Mouse (Mus musculus) limb, embryonic 10.5 days (tissue): ENCODE measurements around the gene Nagpa. TPM values are rescaled to one million over a fixed set of nuclear protein-coding genes. Genes with fewer than 3 reads are reported as not detected.

Experiments used
- DNase-seq: peaks from one replicate; pipeline ENCODE4 v3.0.0-alpha.2; 2017; ENCODE audit warnings: low spot score
- H3K27ac ChIP-seq: fragments of 300-500 bp; sonication (generic); 2 replicates; pipeline ENCODE4 v1.5.1; 2016; ENCODE audit warnings: mild to moderate bottlenecking
- H3K27me3 ChIP-seq: fragments of 300-500 bp; sonication (generic); 2 replicates; pipeline ENCODE4 v1.6.1; 2016; ENCODE audit warnings: low read depth, mild to moderate bottlenecking; ENCODE audit not compliant: poor library complexity, severe bottlenecking
- H3K36me3 ChIP-seq: fragments of 300-500 bp; sonication (generic); 2 replicates; pipeline ENCODE4 v1.6.1; 2016; ENCODE audit warnings: mild to moderate bottlenecking, moderate library complexity
- H3K4me1 ChIP-seq: fragments of 300-500 bp; sonication (generic); 2 replicates; pipeline ENCODE4 v1.6.1; 2016
- H3K4me3 ChIP-seq: fragments of 300-500 bp; sonication (generic); 2 replicates; pipeline ENCODE4 v1.5.1; 2016; ENCODE audit warnings: mild to moderate bottlenecking, moderate library complexity
- H3K9me3 ChIP-seq: fragments of 300-500 bp; sonication (generic); replicated peaks from 2 replicates; pipeline ENCODE4 v1.6.1; 2016; ENCODE audit warnings: mild to moderate bottlenecking
- WGBS: fragments of 180-500 bp; shearing (Covaris S2); methylation state at CpG from one replicate; pipeline ENCODE4 v1.1.7; 2016; 5-methylcytosine and 5-hydroxymethylcytosine counted together
- polyA plus RNA-seq: library from polyadenylated mRNA; unstranded; fragments of >200 nt; fragmentation: Nextera tagmentation; extraction: Ambion mirVana; gene quantifications from 2 replicates; pipeline ENCODE4 v1.2.1, GENCODE M21; 2016

The Nagpa gene
- polyA plus RNA-seq, 1 experiment from 2014 or later, result 16.9 TPM

- 70% methylated on average over 5 of the region's 5 CpGs for WGBS
- H3K4me1 ChIP-seq, result no peaks in the 10 kb centered on the region
Observed at GRCm38 (mm10) chr16:5217341-5218133, 13.7 kb upstream of the Nagpa start.

DNA sequence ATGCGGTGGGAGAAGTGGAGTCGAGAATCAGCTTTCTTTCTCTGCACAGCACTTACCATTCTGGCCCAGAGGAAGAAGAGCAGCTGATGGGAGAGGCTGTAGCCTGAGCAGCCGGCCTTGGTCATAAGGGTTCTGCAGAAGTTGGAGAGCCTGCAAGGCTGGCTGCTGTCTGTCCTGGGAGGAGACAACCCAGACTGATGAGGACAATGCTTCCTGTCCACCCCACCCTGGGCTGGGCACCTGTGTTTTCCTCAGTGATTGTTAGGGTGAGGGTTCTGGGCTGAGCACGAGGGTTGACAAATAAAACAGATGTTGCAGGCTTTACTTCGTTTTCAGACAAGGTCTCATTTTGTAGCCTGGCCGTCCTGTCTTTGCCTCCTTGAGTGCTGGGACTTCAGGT is 12.9 kb upstream of the Nagpa start:
- no peaks in the 10 kb centered on the region for H3K36me3 ChIP-seq
- no peaks in the 10 kb centered on the region for H3K27me3 ChIP-seq
- 71% methylated on average over 6 of the region's 6 CpGs for WGBS
- no peaks in the 10 kb centered on the region for H3K4me1 ChIP-seq
- no peak for DNase-seq
- H3K9me3 ChIP-seq, result no peaks in the 10 kb centered on the region
- no peak overlapping the region for H3K4me3 ChIP-seq
- H3K27ac ChIP-seq, result no peak overlapping the region

More at GRCm38 (mm10) chr16:5217341-5218133, 13.7 kb upstream of the Nagpa start:
- Histone ChIP-seq H3K27ac (no peak overlapping the region), H3K36me3 (no peaks in the 10 kb centered on the region), H3K4me3 (no peak overlapping the region), H3K9me3 (no peaks in the 10 kb centered on the region), H3K27me3 (no peaks in the 10 kb centered on the region)
- DNase-seq, result no peak

GRCm38 (mm10) chr16:5214126-5214525 is 10.3 kb upstream of the Nagpa start:
- Histone ChIP-seq H3K4me1 (no peaks in the 10 kb centered on the region), H3K9me3 (no peaks in the 10 kb centered on the region), H3K36me3 (no peaks in the 10 kb centered on the region), H3K27ac (no peak overlapping the region), H3K4me3 (no peak overlapping the region), H3K27me3 (no peaks in the 10 kb centered on the region)
- 88% methylated on average over 2 of the region's 2 CpGs for WGBS
- DNase-seq, result no peak

DNA sequence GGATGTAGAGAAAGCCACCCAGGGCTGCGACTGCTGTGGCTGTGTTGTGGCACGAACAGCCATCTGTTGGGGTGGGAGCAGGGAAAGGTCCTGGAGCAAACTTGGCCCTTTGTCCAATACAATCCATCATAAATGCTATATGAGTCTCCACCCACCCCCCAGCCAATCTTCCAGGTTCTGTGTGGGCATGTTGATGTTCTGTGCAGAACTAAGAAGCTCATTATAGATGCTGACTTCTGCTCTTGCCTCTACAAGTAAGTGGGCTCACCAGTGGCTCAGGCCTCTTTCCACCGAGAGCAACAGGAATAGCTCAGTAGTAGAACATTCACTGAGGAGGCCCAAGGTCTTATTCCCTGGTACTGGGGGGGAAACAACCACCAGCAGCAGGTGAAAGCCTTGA is 8.3 kb upstream of the Nagpa start:
- DNase-seq, result no peak
- Histone ChIP-seq H3K36me3 (no peaks in the 10 kb centered on the region), H3K27ac (no peak overlapping the region), H3K4me1 (no peaks in the 10 kb centered on the region), H3K4me3 (no peak overlapping the region), H3K9me3 (no peaks in the 10 kb centered on the region), H3K27me3 (no peaks in the 10 kb centered on the region)
- WGBS, result 87% methylated on average over 3 of the region's 3 CpGs

GRCm38 (mm10) chr16:5210365-5210764 is 6.6 kb upstream of the Nagpa start:
- WGBS, result 77% methylated on average over 2 of the region's 2 CpGs
- H3K27ac ChIP-seq, result no peak overlapping the region
- no peaks in the 10 kb centered on the region for H3K36me3 ChIP-seq
- no peaks in the 10 kb centered on the region for H3K27me3 ChIP-seq
- H3K4me3 ChIP-seq, result no peak overlapping the region
- H3K4me1 ChIP-seq, result no peaks in the 10 kb centered on the region
- no peaks in the 10 kb centered on the region for H3K9me3 ChIP-seq
- DNase-seq, result no peak

- WGBS, result 74% methylated on average over 5 of the region's 5 CpGs
- DNase-seq, result no peak
- no peaks in the 10 kb centered on the region for H3K9me3 ChIP-seq
- H3K4me3 ChIP-seq, result no peak overlapping the region
- H3K27me3 ChIP-seq, result no peaks in the 10 kb centered on the region
- H3K27ac ChIP-seq, result no peak overlapping the region
- H3K36me3 ChIP-seq, result no peaks in the 10 kb centered on the region
- peaks cover 14% of the 10 kb centered on the region for H3K4me1 ChIP-seq
Observed at GRCm38 (mm10) chr16:5206051-5206450, 2.2 kb upstream of the Nagpa start.

DNA sequence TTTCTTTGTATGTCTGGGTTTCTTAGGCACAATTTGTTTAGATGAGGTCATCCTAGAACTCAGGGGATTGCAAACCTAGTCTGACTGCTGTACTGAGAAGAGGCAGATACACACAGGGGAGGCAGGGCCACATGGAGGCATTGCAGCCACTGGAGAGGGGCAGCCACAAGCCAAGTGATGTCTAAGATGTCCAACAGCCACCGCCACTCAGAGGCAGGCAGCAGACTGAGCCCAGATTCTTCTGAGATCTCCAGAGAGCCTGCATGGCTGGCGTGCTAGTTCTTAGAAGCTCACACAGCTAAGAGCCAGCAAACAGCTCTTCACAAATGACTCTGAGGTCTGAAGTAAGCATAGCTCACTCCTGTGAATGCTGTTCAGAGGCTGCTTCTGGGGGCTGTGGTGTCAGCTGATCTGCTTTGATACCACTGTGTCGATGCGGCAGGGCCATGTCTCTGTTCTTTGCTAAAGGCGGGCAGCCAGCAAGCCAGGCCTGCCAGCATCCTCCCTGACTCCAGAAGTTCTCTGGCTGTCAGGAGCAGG is 1.7 kb upstream of the Nagpa start:
- Histone ChIP-seq H3K27me3 (no peaks in the 10 kb centered on the region), H3K9me3 (no peaks in the 10 kb centered on the region), H3K36me3 (0 out of 2 replicates have a peak, but pooled peaks cover under 1% of the 10 kb centered on the region), H3K4me1 (peaks cover 14% of the 10 kb centered on the region), H3K27ac (no peak overlapping the region), H3K4me3 (no peak overlapping the region)
- DNase-seq, result no peak
- WGBS, result 88% methylated on average over 5 of the region's 5 CpGs

DNA sequence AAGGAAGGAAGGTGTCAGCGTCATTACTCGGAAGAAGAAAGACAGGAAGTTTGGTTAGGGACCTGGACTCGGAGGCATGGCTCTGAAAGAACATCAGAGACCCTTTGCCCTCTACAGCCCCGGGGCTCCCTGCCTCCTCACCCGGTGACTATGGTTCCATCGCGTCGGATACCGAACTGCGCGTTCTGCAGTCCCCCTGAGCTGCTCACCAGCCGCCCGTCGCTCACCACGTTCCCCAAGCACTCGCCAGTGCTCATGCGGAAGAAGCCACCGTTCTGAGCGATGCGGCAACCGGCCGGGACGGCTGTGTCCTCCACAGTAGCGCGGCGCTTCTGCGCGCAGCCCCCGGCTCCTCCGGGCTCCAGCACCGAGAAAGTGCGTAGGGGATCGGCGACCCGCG is 612 bp downstream of the Nagpa start:
- H3K27me3 ChIP-seq, result no peaks in the 10 kb centered on the region
- DNase-seq, result no peak
- peaks cover 14% of the 10 kb centered on the region for H3K4me1 ChIP-seq
- H3K36me3 ChIP-seq, result 0 out of 2 replicates have a peak, but pooled peaks cover 5% of the 10 kb centered on the region
- no peaks in the 10 kb centered on the region for H3K9me3 ChIP-seq
- peak overlapping the region; percentile 76 for H3K4me3 ChIP-seq
- 1% methylated on average over 36 of the region's 36 CpGs for WGBS
- peak overlapping the region; percentile 75 for H3K27ac ChIP-seq

DNA sequence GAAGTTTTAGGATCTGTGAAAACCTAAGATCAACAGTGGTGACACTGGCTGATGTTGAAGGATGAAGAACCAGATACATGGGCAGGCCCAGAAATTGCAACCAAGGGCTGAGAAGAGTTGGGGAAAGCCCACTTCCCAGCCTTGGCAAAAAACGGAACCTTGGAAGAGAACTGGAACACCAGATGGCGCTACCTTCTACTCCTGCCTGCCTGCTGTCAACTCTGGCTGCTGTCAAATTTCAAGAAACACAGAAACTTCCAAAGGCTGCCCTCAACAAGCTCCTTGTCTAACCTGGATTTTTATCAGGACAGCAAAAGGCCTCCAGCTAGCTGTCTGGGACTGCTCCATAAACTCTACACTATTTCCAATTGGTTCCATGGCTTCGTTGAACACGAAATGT is 1.1 kb downstream of the Nagpa start:
- Histone ChIP-seq H3K27ac (no peak overlapping the region), H3K9me3 (no peaks in the 10 kb centered on the region), H3K36me3 (0 out of 2 replicates have a peak, but pooled peaks cover 5% of the 10 kb centered on the region), H3K4me3 (peak overlapping the region; percentile 76), H3K27me3 (no peaks in the 10 kb centered on the region), H3K4me1 (peaks cover 14% of the 10 kb centered on the region)
- 9% methylated on average over 4 of the region's 4 CpGs for WGBS
- DNase-seq, result peak; percentile 54

DNA sequence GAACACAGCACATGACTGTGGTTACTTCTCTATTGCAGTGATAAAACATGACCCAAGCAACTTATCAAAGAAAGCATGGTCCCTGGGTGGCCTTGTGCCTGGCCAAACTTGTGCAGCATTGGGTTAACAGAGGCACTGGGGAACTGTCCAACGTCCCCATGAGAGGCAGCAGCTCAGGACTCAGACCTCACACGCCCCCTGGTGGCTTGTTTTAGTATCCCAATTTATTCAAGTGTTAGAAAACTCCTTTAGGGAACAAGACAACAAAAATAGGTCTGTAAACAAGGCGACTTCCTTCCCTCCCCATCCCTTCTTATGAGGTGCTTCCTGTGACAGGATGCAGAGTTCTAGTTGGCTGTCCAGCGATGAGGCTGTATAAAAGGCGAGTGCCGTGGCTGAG is 8.7 kb downstream of the Nagpa start:
- no peaks in the 10 kb centered on the region for H3K9me3 ChIP-seq
- 31% methylated on average over 6 of the region's 6 CpGs for WGBS
- H3K27ac ChIP-seq, result no peak overlapping the region
- H3K27me3 ChIP-seq, result no peaks in the 10 kb centered on the region
- DNase-seq, result peak; percentile 64
- no peaks in the 10 kb centered on the region for H3K4me1 ChIP-seq
- no peak overlapping the region for H3K4me3 ChIP-seq
- H3K36me3 ChIP-seq, result 0 out of 2 replicates have a peak, but pooled peaks cover under 1% of the 10 kb centered on the region

DNA sequence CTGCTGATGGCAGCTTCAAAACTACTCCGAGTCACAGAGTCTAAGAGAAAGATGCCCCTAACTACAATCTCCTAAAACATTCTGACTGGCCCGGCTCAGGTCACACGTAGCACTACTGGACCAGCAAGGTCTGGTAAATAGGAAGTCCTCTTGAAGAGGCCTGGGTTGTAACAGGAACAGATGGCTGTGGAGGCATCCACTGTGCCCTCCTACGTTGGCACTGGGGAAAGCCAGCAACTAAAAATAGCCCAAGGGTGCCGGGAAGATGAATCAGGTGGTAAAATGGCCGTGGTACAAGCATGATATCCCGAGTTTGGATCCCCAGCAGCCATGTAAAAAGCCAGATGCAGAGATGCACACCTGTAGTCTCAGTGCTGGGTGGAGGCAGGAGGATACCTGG is 17.6 kb downstream of the Nagpa start:
- Histone ChIP-seq H3K9me3 (no peaks in the 10 kb centered on the region), H3K4me3 (no peak overlapping the region), H3K27ac (no peak overlapping the region), H3K27me3 (no peaks in the 10 kb centered on the region), H3K36me3 (no peaks in the 10 kb centered on the region), H3K4me1 (no peaks in the 10 kb centered on the region)
- 77% methylated on average over 7 of the region's 7 CpGs for WGBS
- DNase-seq, result no peak

- DNase-seq, result no peak
- WGBS, result 72% methylated on average over 7 of the region's 7 CpGs
- no peaks in the 10 kb centered on the region for H3K4me1 ChIP-seq
- no peaks in the 10 kb centered on the region for H3K36me3 ChIP-seq
- H3K27ac ChIP-seq, result no peak overlapping the region
- no peaks in the 10 kb centered on the region for H3K27me3 ChIP-seq
- H3K4me3 ChIP-seq, result no peak overlapping the region
- no peaks in the 10 kb centered on the region for H3K9me3 ChIP-seq
Observed at GRCm38 (mm10) chr16:5185691-5186090, 18.1 kb downstream of the Nagpa start.

GRCm38 (mm10) chr16:5184956-5185355 is 18.9 kb downstream of the Nagpa start:
- H3K36me3 ChIP-seq, result no peaks in the 10 kb centered on the region
- H3K9me3 ChIP-seq, result no peaks in the 10 kb centered on the region
- no peak overlapping the region for H3K4me3 ChIP-seq
- H3K4me1 ChIP-seq, result no peaks in the 10 kb centered on the region
- DNase-seq, result no peak
- WGBS, result 89% methylated on average over 5 of the region's 5 CpGs
- H3K27me3 ChIP-seq, result no peaks in the 10 kb centered on the region
- H3K27ac ChIP-seq, result no peak overlapping the region
